Mouse (Mus musculus) bone marrow, adult 2 months (tissue): ENCODE data around the gene Ica1. TPM values are rescaled to one million over a fixed set of nuclear protein-coding genes. Genes with fewer than 3 reads are reported as not detected.

ENCODE experiments used
- H3K27ac ChIP-seq: fragments of 200-500 bp; 2 replicates; pipeline ENCODE4 v1.5.1; 2012; ENCODE audit warnings: low read depth, mild to moderate bottlenecking, control low read depth, inconsistent platforms, low read length; ENCODE audit not compliant: control insufficient read depth, poor library complexity, insufficient read depth
- H3K4me1 ChIP-seq: fragments of 200-500 bp; 2 replicates; pipeline ENCODE4 v1.6.1; 2011; ENCODE audit warnings: low read length; ENCODE audit not compliant: control insufficient read depth, insufficient read depth
- H3K4me3 ChIP-seq: fragments of 200-500 bp; replicated peaks from 2 replicates; pipeline ENCODE3; 2011; ENCODE audit warnings: mild to moderate bottlenecking, low read depth, low read length, control low read depth; ENCODE audit not compliant: control insufficient read depth
- CTCF ChIP-seq: fragments of 200-500 bp; IDR thresholded peaks from 2 replicates; pipeline ENCODE4 v1.5.1; 2011; ENCODE audit warnings: low read length, control low read depth; ENCODE audit not compliant: control insufficient read depth, insufficient read depth
- POLR2A ChIP-seq: fragments of 200-500 bp; IDR thresholded peaks from 2 replicates; pipeline ENCODE4 v1.6.1; 2011; ENCODE audit warnings: low read depth, mild to moderate bottlenecking, control low read depth, low read length, borderline replicate concordance; ENCODE audit not compliant: control insufficient read depth
- WGBS: fragments of 180-500 bp; shearing (Covaris S2); methylation state at CpG from one replicate; pipeline ENCODE4 v1.1.7; 2018; 5-methylcytosine and 5-hydroxymethylcytosine counted together
- polyA plus RNA-seq: library from polyadenylated mRNA; stranded (reverse); fragments of >200 nt; gene quantifications from 2 replicates; pipeline ENCODE4 v1.2.4, GENCODE M21; 2011; ENCODE audit warnings: low replicate concordance; ENCODE audit not compliant: missing spikeins, insufficient read depth, insufficient read length

Gene Ica1
- polyA plus RNA-seq, 1 experiment = 14.6 TPM

DNA sequence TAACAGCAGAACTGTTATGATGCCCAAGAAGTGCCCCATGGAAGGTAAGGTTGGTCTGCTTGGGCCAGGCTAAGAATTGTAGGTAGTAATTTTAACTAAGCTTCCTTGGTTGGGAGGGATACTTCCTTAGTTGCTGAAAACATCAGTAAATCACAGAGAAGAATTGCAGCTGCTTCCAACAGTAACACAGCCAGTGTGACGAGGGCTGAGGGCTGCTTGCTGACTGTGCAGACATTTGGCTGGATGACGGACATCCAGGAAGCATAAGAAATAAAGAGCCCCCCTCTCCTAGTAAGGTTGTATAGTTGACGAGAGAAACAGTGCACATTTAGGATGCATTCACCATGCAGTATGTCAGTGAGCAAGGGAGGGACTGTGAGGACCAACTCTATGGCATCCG is 108.9 kb downstream of the Ica1 start:
- Histone ChIP-seq H3K4me3 (no peak overlapping the region), H3K4me1 (no peaks in the 10 kb centered on the region), H3K27ac (no peak overlapping the region)
- no peak for TF ChIP-seq POLR2A
- no peak for TF ChIP-seq CTCF
- 88% methylated on average over 4 of the region's 4 CpGs for WGBS

DNA sequence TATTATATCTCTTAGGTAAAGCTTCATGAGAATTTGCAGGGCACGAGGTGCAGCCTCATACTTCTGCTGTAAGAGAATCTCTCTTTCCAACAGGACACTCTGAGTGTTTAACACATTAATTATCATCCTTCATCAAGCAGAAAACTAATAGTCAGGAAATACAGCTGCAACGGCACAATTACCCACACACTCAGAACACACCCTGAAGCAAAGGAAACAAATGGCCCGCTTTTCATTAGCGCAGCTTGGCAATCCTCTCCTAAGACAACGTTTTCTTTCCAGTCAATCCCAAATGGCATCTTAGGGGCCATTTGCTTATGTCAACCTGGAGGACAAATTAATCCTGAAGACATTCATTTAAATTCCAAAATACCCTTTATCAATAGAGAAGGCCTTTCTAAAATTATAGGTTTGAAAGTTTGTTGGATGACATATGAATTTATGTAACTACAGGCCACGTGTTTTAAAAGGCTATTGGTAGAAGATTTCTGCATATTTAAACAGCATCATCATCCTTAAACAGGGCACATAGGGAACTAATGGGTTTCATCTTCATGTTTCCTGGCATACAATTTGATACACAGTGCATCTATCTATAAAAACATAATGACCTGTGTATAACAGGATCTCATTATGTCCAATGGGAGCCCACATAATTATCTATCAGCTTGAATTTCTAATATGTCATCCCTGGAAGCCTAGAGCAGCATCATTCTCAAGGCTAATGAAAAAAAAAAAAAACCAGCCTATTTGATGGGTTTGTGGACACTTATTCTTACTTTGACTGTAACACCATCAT is 110.1 kb downstream of the Ica1 start:
- WGBS = 84% methylated on average over 6 of the region's 6 CpGs

DNA sequence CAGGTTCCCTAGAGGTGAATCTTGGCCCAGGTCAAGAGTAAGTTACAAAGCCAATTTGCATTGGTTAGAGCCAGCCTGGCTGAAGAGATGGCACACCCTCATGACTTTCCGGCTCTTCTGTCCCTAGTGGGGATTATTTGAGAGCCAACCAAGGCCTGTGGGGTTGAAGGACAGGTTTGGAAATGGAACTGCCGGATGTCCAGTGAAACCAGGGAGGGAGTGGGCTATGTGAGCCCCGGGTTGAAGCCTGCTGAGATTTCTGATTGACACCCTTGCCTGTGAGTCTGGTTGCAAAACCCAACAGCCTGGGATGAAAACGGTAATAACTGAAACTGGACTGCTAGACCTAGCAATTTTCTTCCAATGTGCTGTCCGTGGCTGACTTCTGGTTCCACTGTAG is 112.5 kb downstream of the Ica1 start:
- Histone ChIP-seq H3K4me3 (no peak overlapping the region), H3K27ac (no peak overlapping the region), H3K4me1 (no peaks in the 10 kb centered on the region; the same call in 1 of the 2 replicates)
- 89% methylated on average over 5 of the region's 5 CpGs for WGBS
- TF ChIP-seq CTCF (no peak), POLR2A (no peak)

More for the DNA sequence above, 110.1 kb downstream of the Ica1 start:
- no peak overlapping the region for H3K4me3 ChIP-seq
- TF ChIP-seq CTCF (no peak), POLR2A (no peak)
- no peak overlapping the region for H3K27ac ChIP-seq
- H3K4me1 ChIP-seq = no peaks in the 10 kb centered on the region

DNA sequence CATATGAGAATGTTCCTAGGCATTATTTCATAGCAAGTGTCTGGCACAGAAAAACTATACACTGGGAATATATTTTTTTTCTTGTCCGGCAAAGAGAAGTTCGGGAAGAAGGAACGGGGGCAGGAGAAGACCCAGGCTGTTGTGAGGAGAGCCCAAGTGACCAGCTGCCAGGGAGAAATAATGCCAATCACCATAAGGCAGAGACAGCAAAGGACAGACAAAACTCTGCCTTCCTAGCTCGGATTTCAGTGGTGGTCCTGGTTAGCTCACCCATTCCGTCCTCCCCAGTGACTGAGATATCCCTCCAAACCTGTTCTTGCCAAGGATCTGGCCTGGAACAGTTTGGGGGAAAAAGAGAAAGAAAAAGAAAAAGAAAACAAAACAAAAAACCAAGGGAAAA is 113.3 kb downstream of the Ica1 start:
- no peaks in the 10 kb centered on the region; the same call in 1 of the 2 replicates for H3K4me1 ChIP-seq
- H3K27ac ChIP-seq = no peak overlapping the region
- 80% methylated on average over 5 of the region's 5 CpGs for WGBS
- no peak overlapping the region for H3K4me3 ChIP-seq
- TF ChIP-seq POLR2A (no peak), CTCF (no peak)

DNA sequence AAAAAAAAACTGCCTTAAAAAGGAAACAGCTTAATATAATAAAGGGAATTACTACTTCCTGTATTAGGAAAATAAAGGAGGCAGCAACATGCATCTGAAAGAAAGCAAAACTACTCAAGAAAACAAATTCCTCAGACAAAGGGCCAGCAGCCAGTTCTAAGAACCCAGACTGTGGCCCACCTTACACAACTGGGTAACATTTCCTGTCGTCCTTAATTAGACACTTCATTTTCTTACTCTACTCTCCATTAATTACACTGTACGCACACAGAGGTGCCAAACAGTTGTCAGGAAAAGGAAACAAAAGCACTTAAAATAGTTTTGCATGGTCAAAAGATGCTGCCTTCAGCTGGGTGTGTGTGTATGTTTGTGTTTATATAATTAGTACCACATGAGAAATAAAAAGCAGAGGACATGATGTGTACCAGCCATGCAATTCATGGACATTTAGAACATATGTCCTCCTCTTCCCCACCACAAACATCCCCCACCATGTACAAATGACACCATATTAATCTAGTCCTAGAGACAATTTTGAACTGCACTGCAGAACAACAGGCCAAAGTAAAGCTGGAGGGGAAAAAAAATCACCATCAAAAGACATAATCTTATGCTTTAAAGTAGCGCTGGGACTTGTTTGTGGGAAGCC is 115.1 kb downstream of the Ica1 start:
- no peaks in the 10 kb centered on the region; the same call in 1 of the 2 replicates for H3K4me1 ChIP-seq
- no peak overlapping the region for H3K4me3 ChIP-seq
- no peak overlapping the region for H3K27ac ChIP-seq
- 60% methylated on average over 3 of the region's 3 CpGs for WGBS
- TF ChIP-seq POLR2A (no peak), CTCF (no peak)

DNA sequence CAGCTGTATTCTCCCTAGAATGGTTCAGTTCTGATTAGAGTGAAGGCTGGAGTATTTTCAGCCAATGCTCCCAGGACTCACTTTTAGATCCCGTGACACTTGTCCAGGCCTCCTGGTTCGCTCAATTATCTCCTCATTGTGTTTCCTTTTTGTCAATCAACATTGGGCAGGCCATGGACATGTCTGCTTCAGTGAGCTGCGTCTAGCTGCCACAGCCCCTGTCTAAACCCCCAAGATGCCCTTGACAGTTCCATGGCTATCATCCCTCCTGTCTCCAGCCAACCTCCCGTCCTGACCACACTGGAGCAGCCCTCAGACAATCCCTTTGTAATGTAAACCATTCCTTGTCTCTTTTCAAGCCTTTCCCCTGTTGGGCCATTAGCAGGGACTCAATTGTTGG is 116.9 kb downstream of the Ica1 start:
- TF ChIP-seq POLR2A (no peak), CTCF (no peak)
- H3K4me3 ChIP-seq = no peak overlapping the region
- H3K27ac ChIP-seq = no peak overlapping the region
- WGBS = 77% methylated on average over 4 of the region's 4 CpGs
- H3K4me1 ChIP-seq = no peaks in the 10 kb centered on the region; the same call in 1 of the 2 replicates

DNA sequence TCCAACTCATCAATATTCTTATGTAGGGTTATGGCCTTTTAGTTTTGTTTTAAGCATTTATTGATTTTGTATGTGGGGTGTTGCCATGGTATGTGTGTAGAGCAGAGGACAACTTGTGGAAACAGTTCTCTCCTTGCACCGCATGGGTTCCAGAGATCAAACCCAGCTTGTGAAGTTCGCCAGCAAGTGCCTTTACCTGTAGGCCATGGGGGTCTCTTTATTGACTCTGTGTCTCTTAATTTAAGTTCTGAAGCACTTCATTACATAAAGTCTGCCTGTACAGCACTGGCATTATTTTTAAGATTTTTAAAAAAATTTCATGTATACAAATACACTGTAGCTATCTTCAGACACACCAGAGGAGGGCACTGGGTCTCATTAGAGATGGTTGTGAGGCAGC is 118.2 kb downstream of the Ica1 start:
- 85% methylated on average over 2 of the region's 2 CpGs for WGBS
- H3K27ac ChIP-seq = no peak overlapping the region
- TF ChIP-seq POLR2A (no peak), CTCF (no peak)
- no peak overlapping the region for H3K4me3 ChIP-seq
- H3K4me1 ChIP-seq = no peaks in the 10 kb centered on the region; the same call in 1 of the 2 replicates

DNA sequence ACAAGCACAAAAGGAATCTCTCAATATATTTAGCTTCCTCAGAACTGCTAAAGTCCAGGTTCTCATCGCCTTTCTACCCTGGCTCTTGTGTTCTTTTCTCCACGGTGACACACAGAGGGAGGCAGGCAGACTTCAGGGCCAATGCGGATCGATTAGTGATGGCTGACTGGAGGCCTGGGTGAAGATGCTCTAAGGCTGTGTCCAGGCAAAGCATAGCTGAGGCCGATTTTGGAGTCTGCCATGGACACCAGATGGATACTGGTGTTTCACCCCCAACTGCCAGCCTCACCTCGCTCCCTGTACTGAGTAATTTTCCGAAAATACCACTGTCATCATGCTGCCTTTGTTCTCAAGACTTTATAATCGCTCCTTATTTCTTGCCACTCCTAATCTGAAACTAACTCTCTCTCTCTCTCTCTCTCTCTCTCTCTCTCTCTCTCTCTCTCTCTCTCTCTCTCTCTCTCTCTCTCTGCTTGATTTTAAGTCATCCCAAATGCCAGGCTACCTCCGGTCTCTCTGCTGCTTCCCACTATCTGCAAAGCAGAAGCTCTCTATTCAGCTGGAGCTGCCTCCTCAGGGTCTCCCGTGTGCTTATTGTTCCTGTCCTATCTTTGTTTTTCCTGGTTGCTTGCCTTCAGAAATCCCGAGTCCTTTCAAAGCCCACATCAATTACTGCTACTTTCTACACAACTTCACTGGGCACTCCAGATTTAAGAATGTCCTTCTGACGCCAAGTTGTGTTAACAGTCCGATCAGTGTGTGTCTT is 118.9 kb downstream of the Ica1 start:
- Histone ChIP-seq H3K4me1 (no peaks in the 10 kb centered on the region; the same call in 1 of the 2 replicates), H3K27ac (no peak overlapping the region), H3K4me3 (no peak overlapping the region)
- 84% methylated on average over 13 of the region's 13 CpGs for WGBS
- no peak for TF ChIP-seq POLR2A
- TF ChIP-seq CTCF = no peak
